Mouse (Mus musculus) intestine, embryonic 14.5 days (tissue): ENCODE measurements at regions not wholly inside any gene's neighbourhood (a gene's known extent, or its start where the extent isn't known, plus 50 kb on each side); places are given as distances from the start of the nearest gene placed in this dataset.

Experiments used
- ATAC-seq: fragments of 200-750 bp; cut with Nextera tagmentation; replicated peaks from 2 replicates; pipeline ENCODE4 v1.8.0; 2017; ENCODE audit warnings: low read depth, moderate number of reproducible peaks, moderate TSS enrichment, moderate library complexity; ENCODE audit not compliant: low FRiP score, low TSS enrichment
- DNase-seq: peaks from one replicate; pipeline ENCODE4 v3.0.0-alpha.2; 2018; ENCODE audit warnings: low spot score
- H3K27ac ChIP-seq: fragments of 300-500 bp; sonication (generic); 2 replicates; pipeline ENCODE4 v1.5.1; 2014; ENCODE audit warnings: low read depth, mild to moderate bottlenecking, control low read depth
- H3K27me3 ChIP-seq: fragments of 300-500 bp; sonication (generic); replicated peaks from 2 replicates; pipeline ENCODE4 v1.6.1; 2014; ENCODE audit warnings: low read length, control low read depth; ENCODE audit not compliant: control insufficient read depth, insufficient read depth
- H3K36me3 ChIP-seq: fragments of 300-500 bp; sonication (generic); 2 replicates; pipeline ENCODE4 v1.6.1; 2014; ENCODE audit warnings: low read length, control low read depth; ENCODE audit not compliant: control insufficient read depth, insufficient read depth
- H3K4me1 ChIP-seq: fragments of 300-500 bp; sonication (generic); replicated peaks from 2 replicates; pipeline ENCODE4 v1.6.1; 2014; ENCODE audit warnings: low read length, control low read depth, mixed read lengths; ENCODE audit not compliant: control insufficient read depth, insufficient read depth
- H3K4me2 ChIP-seq: fragments of 300-500 bp; sonication (generic); 2 replicates; pipeline ENCODE4 v1.6.1; 2014; ENCODE audit warnings: low read length
- H3K4me3 ChIP-seq: fragments of 300-500 bp; sonication (generic); 2 replicates; pipeline ENCODE4 v1.5.1; 2014; ENCODE audit warnings: low read depth, low read length, control low read depth, mixed read lengths
- H3K9ac ChIP-seq: fragments of 300-500 bp; sonication (generic); 2 replicates; pipeline ENCODE4 v1.6.1; 2014; ENCODE audit warnings: mild to moderate bottlenecking, low read length
- H3K9me3 ChIP-seq: fragments of 300-500 bp; sonication (generic); 2 replicates; pipeline ENCODE4 v1.6.1; 2016; ENCODE audit warnings: low read length, control low read depth; ENCODE audit not compliant: control insufficient read depth
- WGBS: fragments of 180-500 bp; shearing (Covaris S2); extraction: QIAGEN DNeasy Blood & Tissue Kit; methylation state at CpG from one replicate; pipeline ENCODE4 v1.1.7; 2014; 5-methylcytosine and 5-hydroxymethylcytosine counted together

DNA sequence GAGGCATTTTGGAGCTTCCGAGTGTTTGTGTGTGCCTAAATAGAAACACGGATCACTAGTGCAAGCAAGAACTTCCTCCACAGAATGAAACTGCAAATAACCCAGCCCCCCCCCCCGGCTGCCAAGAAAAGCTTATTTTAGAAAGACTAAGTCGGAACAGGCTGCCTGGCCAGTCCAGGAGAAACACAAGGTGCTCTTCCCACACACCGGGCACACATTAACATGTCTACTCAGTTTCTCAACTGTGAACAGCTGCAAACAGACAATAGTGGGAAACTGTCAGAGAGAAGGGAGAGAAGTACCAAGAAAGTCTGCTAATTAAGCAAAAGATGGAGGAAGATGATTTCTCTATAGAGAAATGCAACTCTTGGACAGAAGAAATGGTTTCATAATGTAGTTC, 267.3 kb upstream of the Zbtb20 start:
- H3K9ac ChIP-seq = no peak overlapping the region
- no peak overlapping the region for H3K4me3 ChIP-seq
- ATAC-seq (no peak), DNase-seq (no peak)
- no peak overlapping the region for H3K27ac ChIP-seq
- no peaks in the 10 kb centered on the region for H3K4me1 ChIP-seq
- no peak overlapping the region for H3K4me2 ChIP-seq
- no peaks in the 10 kb centered on the region for H3K36me3 ChIP-seq
- no peaks in the 10 kb centered on the region for H3K9me3 ChIP-seq
- no peaks in the 10 kb centered on the region for H3K27me3 ChIP-seq
- 66% methylated on average over 5 of the region's 5 CpGs for WGBS

DNA sequence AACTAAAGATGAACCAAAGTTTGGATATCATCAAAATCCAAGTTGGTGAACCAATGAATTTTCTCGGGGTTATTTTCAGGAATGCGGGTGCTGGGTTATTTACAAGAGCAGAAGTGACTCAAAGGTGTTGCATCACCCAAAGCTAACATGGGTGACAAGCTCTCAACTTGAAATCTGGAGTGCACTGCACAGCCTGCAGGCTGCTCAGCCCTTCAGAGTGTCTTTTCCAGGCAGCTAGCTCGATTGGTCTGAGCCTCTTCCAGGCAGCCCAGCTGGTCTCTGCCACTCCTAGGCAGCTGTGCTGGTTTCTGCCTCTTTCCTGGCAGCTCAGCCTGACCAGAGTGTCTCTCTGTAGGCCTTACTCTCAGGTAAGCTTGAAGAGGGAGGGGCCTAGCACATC, 251.9 kb upstream of the Gap43 start:
- H3K27ac ChIP-seq = no peak overlapping the region
- WGBS = 75% methylated on average over 3 of the region's 3 CpGs
- no peaks in the 10 kb centered on the region for H3K9me3 ChIP-seq
- H3K27me3 ChIP-seq = no peaks in the 10 kb centered on the region
- no peaks in the 10 kb centered on the region for H3K36me3 ChIP-seq
- no peak overlapping the region for H3K9ac ChIP-seq
- H3K4me2 ChIP-seq = no peak overlapping the region
- no peak overlapping the region for H3K4me3 ChIP-seq
- no peaks in the 10 kb centered on the region for H3K4me1 ChIP-seq
- DNase-seq (no peak), ATAC-seq (no peak)

DNA sequence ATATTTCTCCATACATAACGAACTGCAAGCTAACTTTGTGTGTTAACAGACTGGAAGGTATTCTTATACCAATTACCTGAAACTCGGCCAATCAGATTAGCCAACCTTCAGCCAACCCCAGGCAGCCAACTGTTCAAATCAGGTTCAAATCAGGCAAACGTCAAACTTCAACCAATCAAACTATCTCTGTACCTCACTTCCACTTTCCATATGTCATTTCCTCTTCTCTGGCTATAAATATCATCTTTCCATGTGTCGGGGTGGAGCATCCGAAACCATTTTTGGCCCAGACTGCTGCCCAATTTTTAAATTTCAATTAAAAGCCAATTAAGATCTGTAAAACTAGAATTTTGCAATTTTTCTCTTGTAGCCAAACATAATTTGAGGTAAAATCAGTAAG, 251.1 kb upstream of the Gap43 start:
- Histone ChIP-seq H3K36me3 (no peaks in the 10 kb centered on the region), H3K4me1 (no peaks in the 10 kb centered on the region), H3K9ac (no peak overlapping the region), H3K27ac (no peak overlapping the region), H3K9me3 (no peaks in the 10 kb centered on the region), H3K27me3 (no peaks in the 10 kb centered on the region), H3K4me2 (no peak overlapping the region), H3K4me3 (no peak overlapping the region)
- WGBS = 90% methylated on average over 5 of the region's 5 CpGs
- ATAC-seq = no peak
- DNase-seq = no peak

DNA sequence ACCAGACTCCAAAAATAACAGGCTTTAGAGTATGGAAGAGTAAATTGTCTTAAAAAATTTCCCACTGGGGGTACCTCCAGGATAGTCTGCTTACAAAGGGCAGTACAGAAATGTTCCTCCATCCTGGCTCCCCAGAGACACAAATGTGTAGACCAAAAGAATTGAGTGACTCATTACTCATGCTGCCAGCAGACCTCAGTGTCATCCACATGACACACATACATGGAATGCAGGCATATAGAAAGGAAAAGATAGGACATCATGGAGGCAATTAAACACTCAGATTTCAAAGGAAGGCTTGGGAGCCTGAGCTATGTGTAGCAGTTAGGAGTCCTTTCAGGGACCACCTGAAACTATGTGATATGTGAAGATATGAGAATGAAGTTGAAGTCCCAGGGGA, 245.7 kb upstream of the Gap43 start:
- Histone ChIP-seq H3K4me2 (no peak overlapping the region), H3K4me3 (no peak overlapping the region), H3K36me3 (no peaks in the 10 kb centered on the region), H3K27me3 (no peaks in the 10 kb centered on the region), H3K9ac (no peak overlapping the region), H3K9me3 (no peaks in the 10 kb centered on the region), H3K27ac (no peak overlapping the region), H3K4me1 (no peaks in the 10 kb centered on the region)
- DNase-seq (no peak), ATAC-seq (no peak)

DNA sequence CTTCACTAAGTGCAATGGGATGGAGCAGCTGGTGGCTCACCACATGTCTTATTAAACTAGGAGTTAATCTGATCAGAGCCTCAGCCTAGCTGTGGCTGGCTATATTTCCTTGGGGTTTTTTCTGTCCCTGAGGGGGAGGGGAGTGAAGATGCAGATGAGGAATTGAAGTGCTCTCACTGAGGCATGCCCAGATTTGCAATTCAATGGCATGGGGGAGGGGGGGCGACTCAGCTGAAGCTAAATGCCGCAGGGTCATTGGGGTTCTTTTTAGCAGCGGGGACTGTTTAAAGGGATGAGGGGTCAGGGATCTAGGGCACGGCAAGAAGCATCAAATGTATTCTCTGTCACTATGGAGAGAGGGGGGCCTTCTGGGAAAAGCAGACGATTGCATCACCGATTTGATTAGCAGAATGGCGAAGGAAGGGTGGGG, 235.1 kb upstream of the Gap43 start:
- H3K36me3 ChIP-seq = no peaks in the 10 kb centered on the region
- WGBS = 7% methylated on average over 7 of the region's 7 CpGs
- no peaks in the 10 kb centered on the region for H3K4me1 ChIP-seq
- no peaks in the 10 kb centered on the region for H3K27me3 ChIP-seq
- ATAC-seq = no peak
- no peaks in the 10 kb centered on the region for H3K9me3 ChIP-seq
- H3K4me3 ChIP-seq = no peak overlapping the region
- no peak overlapping the region for H3K9ac ChIP-seq
- H3K4me2 ChIP-seq = no peak overlapping the region
- peak; percentile 53 for DNase-seq
- no peak overlapping the region for H3K27ac ChIP-seq

DNA sequence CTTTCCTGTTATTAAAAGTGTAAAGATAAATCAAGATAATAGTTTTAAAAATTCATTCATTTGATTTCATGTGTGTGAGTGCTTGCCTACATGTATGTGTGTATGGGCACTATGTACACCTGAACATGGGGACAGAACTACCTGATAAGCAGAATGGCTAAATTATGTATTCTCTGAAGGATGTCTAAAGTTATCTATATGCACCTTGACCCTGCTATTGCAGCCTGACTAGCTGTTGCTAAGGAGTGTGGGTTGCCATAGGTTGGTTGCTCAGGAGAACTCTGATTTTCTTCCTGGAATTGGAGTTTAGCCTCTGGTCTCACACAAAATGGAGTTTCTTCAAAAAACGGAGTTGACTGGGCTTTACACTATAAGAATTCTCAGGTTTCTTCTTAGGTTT, 234.5 kb upstream of the Gap43 start:
- no peaks in the 10 kb centered on the region for H3K36me3 ChIP-seq
- 21% methylated on average over 1 of the region's 1 CpGs for WGBS
- no peak overlapping the region for H3K9ac ChIP-seq
- ATAC-seq = no peak
- no peak overlapping the region for H3K4me2 ChIP-seq
- no peaks in the 10 kb centered on the region for H3K9me3 ChIP-seq
- H3K4me1 ChIP-seq = no peaks in the 10 kb centered on the region
- no peak for DNase-seq
- no peak overlapping the region for H3K4me3 ChIP-seq
- no peaks in the 10 kb centered on the region for H3K27me3 ChIP-seq
- no peak overlapping the region for H3K27ac ChIP-seq

DNA sequence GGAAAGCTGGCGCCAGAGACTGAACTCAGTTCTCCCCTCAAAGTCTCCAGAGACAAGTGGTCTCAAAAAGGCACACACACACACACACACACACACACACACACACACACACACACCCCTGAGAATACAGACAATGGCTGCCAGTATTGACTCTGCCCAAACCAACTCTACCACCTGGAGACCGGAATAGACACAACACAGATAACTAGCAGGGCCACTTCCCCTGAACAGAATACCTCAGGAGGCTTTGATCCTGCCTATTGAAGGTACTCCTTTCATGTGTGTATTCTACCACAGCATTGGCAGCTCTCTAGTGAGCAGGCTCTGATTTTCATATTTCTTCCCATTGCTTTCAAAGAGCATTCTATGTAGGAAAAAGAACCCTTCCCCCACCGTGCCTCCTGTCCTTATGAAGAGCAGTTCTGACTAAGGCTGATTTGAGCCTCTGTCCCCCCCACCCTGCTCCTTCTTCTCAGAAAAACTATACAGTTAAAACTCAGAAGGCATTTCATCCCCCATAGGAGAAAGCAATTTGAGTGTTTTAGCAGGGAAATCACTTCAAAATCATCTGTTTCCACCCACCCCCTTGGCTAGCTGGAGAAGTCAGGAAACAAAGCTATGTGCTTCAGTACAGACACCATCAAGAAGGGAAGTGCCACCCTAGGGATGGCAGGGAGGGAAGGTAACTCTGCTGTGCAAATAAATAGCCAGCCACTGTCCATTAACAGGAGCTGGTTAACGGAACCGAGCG, 230.0 kb upstream of the Gap43 start:
- Histone ChIP-seq H3K4me3 (no peak overlapping the region), H3K36me3 (no peaks in the 10 kb centered on the region), H3K4me1 (no peaks in the 10 kb centered on the region), H3K27me3 (no peaks in the 10 kb centered on the region), H3K4me2 (no peak overlapping the region), H3K27ac (no peak overlapping the region), H3K9me3 (no peaks in the 10 kb centered on the region), H3K9ac (no peak overlapping the region)
- ATAC-seq (no peak), DNase-seq (no peak)
- WGBS = 76% methylated on average over 6 of the region's 6 CpGs

DNA sequence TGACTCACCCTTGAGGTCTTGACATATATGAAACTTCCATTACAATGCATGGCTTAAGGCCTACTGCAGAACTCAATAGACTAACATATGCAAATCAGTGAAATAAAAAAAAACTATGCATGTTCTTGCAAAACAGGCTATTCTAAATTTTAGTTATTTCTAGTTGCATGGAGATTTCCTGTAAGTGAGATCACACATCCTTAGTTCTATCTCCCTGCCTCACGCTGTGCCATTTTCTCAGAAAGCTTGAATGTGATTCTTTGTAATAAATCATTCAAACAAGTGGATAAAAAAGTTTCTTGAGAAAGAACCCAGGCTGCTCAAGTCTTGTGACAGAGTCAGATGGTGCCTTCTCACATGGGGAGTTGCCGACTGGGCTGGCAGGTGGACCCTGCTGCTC, 228.9 kb upstream of the Gap43 start:
- Histone ChIP-seq H3K9me3 (no peaks in the 10 kb centered on the region), H3K4me1 (no peaks in the 10 kb centered on the region), H3K36me3 (no peaks in the 10 kb centered on the region), H3K27me3 (no peaks in the 10 kb centered on the region), H3K27ac (no peak overlapping the region), H3K4me3 (no peak overlapping the region), H3K4me2 (no peak overlapping the region), H3K9ac (no peak overlapping the region)
- DNase-seq (no peak), ATAC-seq (no peak)
- 67% methylated on average over 2 of the region's 2 CpGs for WGBS

DNA sequence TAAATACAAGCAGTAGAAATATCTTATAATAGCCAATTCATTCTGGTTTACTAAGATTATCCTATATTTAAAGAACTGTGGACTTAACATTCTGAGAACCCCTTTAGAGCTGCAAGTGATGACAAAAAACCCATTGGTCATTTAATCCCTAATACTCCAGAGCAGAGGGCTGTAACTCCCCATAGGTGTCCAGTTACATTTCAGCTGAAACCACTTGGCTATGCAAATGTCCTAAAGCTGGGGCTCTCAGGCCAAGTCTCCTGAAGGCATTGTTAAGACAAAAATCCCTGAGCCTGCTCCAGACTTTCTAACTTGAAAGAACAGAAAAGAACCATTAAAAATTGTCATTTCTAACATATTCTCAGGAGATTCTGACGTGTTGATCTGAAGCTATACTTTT, 209.1 kb upstream of the Gap43 start:
- WGBS = 52% methylated on average over 1 of the region's 1 CpGs
- H3K9me3 ChIP-seq = no peaks in the 10 kb centered on the region
- no peak overlapping the region for H3K9ac ChIP-seq
- ATAC-seq = no peak
- no peaks in the 10 kb centered on the region for H3K4me1 ChIP-seq
- no peak overlapping the region for H3K4me3 ChIP-seq
- no peak for DNase-seq
- no peaks in the 10 kb centered on the region for H3K27me3 ChIP-seq
- no peak overlapping the region for H3K27ac ChIP-seq
- no peaks in the 10 kb centered on the region for H3K36me3 ChIP-seq
- H3K4me2 ChIP-seq = no peak overlapping the region
